In the genomic region with DNA sequence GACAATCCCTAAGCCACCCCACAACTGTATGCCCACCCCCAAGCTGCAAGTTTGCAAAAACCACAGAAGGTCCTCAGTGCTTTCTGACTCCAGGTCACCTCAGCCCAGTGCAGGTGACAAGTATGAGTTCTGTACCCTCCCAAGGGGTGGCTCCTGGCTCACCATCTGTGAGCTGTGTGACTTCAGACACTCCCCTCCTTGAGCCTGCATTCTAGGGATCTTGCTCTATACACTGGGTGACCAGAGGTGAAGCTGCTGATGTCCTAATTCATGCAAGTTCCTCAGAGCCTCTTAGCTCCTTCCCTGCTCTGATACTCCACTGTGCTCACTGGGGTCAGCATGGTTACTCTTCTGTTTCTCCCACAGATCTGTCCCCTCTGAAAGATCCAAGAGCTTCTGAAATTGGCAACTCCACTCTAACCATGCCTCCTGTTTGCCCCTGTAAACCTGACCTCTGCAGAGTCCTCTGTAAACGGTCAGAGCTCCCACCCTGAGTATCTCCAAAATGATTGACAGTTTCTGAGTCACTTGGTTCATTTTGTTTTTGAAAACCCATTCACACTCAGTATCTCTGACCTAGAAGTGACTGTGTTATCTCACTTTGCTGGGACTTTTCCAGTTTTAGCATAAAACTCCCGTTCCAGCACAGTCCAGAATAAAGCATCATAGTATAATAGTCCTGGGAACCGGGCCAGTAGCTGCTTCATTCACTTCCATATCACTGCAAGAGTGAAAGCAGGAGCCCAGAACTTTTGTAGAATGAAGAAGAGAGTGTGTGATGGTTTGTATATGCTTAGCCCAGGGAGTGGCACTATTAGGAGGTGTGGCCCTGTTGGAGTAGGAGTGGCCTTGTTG, we compare ENCODE assay signal across 11 mouse cellular contexts.
A peak's percentile ranks its signal among the peaks of the same experiment; 100 is the strongest.
DNase-seq lines count a peak whose midpoint lies in the region; ATAC-seq and TF ChIP-seq lines count a peak whose summit lies in the region.
"Had no signal": no experiment of that assay in that cellular context is flagged by ENCODE, and none has a peak within 500 bp of the region (broad histone marks: within the 10 kb centered on the region; RNA-seq: fewer than 3 reads in every experiment).

No protein-coding gene starts in this region.

- H3K4me1 ChIP-seq in kidney, embryonic 16.5 days (ENCODE audit: insufficient read depth, low read length), result peaks cover 4% of the 10 kb centered on the region
- H3K4me1 ChIP-seq in intestine, embryonic 15.5 days (replicated peaks), result no peaks in the 10 kb centered on the region

- H3K9me3 ChIP-seq in kidney, embryonic 16.5 days (ENCODE audit: low read length), result no peaks in the 10 kb centered on the region
- no peaks in the 10 kb centered on the region for H3K9me3 ChIP-seq in intestine, embryonic 15.5 days

- H3K4me3 ChIP-seq in kidney, embryonic 16.5 days (ENCODE audit: low read length), result no peak overlapping the region
- H3K4me3 ChIP-seq in intestine, embryonic 15.5 days (replicated peaks), result no peak overlapping the region
- H3K4me3 ChIP-seq: erythroblast, embryonic 14.5 days had no signal

- H3K4me2 ChIP-seq in kidney, embryonic 16.5 days (replicated peaks; ENCODE audit: low read depth, low read length), result no peak overlapping the region
- H3K4me2 ChIP-seq in intestine, embryonic 15.5 days (replicated peaks), result no peak overlapping the region

- H3K9ac ChIP-seq in kidney, embryonic 16.5 days (replicated peaks; ENCODE audit: low read length), result no peak overlapping the region
- H3K9ac ChIP-seq in intestine, embryonic 15.5 days, result no peak overlapping the region

- H3K27me3 ChIP-seq in kidney, embryonic 16.5 days (ENCODE audit: insufficient read depth, low read length), result no peaks in the 10 kb centered on the region
- no peaks in the 10 kb centered on the region for H3K27me3 ChIP-seq in intestine, embryonic 15.5 days (replicated peaks)

- WGBS in kidney, embryonic 16.5 days, result 58% methylated on average over 3 of the region's 3 CpGs
- WGBS in intestine, embryonic 15.5 days, result 39% methylated on average over 3 of the region's 3 CpGs

- DNase-seq in kidney, adult 11 months, result no peak
- DNase-seq in 3T3-L1 (ENCODE audit: low read depth, low spot score), result peak; percentile 86
- peak; percentile 35 for DNase-seq in brain, embryonic 14.5 days (ENCODE audit: low read depth)
- DNase-seq in thymus, postnatal 0 days (ENCODE audit: low spot score), result no peak
- no peak for DNase-seq in gastrocnemius, adult 18-20 months (ENCODE audit: low spot score)
- DNase-seq: cerebellum, postnatal 14 days; gastrocnemius, postnatal 10 days had no signal

- H3K36me3 ChIP-seq in kidney, embryonic 16.5 days (ENCODE audit: insufficient read depth, low read length), result no peaks in the 10 kb centered on the region
- no peaks in the 10 kb centered on the region for H3K36me3 ChIP-seq in intestine, embryonic 15.5 days

- 0 out of 2 replicates have a peak, but pooled peaks have one; percentile 12 for ATAC-seq in kidney, embryonic 16.5 days (ENCODE audit: low FRiP score, low TSS enrichment)
- ATAC-seq in intestine, embryonic 15.5 days, result peak; percentile 67

- no peak for TF ChIP-seq POLR2A in brain, embryonic 14.5 days (IDR thresholded peaks at IDR 0.05; ENCODE audit: borderline replicate concordance, extremely low read depth, insufficient read depth, insufficient read length, poor library complexity, severe bottlenecking)

- H3K27ac ChIP-seq in kidney, embryonic 16.5 days (ENCODE audit: low read length), result peak overlapping the region; percentile 27
- 0 out of 2 replicates have a peak overlapping the region, but pooled peaks have one; percentile 9 for H3K27ac ChIP-seq in intestine, embryonic 15.5 days
- H3K27ac ChIP-seq: macrophage had no signal

- TF ChIP-seq CTCF in brain, embryonic 14.5 days (IDR thresholded peaks at IDR 0.05; ENCODE audit: borderline replicate concordance, extremely low read depth, insufficient read depth, insufficient read length), result no peak

Comparison
In these comparisons a context has a peak if more than half of its experiments do, and no peak if none do; other contexts are left out.
1. DNase-seq: peak in 3T3-L1 (single experiment) and brain, embryonic 14.5 days (single experiment); none in kidney, adult 11 months (single experiment), thymus, postnatal 0 days (single experiment) and gastrocnemius, adult 18-20 months (single experiment).